Mouse (Mus musculus) ES-E14 (cell line): ENCODE data around the gene Hmox2.

Experiments used
- CHD2 ChIP-seq: IDR thresholded peaks from 2 replicates; pipeline ENCODE4 v1.6.1; 2014; ENCODE audit warnings: mild to moderate bottlenecking, low read depth, low read length, inconsistent platforms
- HCFC1 ChIP-seq: IDR thresholded peaks from 2 replicates; pipeline ENCODE4 v1.6.1; 2012; ENCODE audit warnings: low read length, inconsistent platforms, borderline replicate concordance; ENCODE audit not compliant: insufficient read depth
- MAFK ChIP-seq: IDR thresholded peaks from 2 replicates; pipeline ENCODE4 v1.6.1; 2014; ENCODE audit warnings: mild to moderate bottlenecking, low read depth, low read length, inconsistent platforms; ENCODE audit not compliant: insufficient read depth

DNA sequence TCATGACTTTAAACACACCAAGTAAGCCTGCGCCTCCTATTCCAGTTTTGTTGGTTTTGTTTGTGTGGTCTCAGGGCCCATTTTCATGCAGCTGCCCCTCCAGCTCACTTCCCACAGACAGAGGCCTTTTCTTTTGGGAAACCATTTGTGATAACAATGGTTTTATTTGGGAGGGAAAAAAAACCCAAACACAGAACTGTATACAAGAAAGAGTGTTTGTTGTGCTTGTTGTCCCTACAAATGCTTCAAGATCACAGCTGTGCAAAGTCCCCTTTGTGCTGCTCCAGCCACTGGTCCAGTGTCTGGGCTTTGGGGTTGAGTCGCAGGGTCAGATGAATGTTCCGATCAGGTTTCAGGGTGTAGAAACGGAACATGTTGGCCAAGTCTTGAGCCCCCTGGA is 15.0 kb upstream of the Hmox2 start:
- TF ChIP-seq HCFC1 (no peak), MAFK (no peak), CHD2 (no peak)
